In the genomic region with DNA sequence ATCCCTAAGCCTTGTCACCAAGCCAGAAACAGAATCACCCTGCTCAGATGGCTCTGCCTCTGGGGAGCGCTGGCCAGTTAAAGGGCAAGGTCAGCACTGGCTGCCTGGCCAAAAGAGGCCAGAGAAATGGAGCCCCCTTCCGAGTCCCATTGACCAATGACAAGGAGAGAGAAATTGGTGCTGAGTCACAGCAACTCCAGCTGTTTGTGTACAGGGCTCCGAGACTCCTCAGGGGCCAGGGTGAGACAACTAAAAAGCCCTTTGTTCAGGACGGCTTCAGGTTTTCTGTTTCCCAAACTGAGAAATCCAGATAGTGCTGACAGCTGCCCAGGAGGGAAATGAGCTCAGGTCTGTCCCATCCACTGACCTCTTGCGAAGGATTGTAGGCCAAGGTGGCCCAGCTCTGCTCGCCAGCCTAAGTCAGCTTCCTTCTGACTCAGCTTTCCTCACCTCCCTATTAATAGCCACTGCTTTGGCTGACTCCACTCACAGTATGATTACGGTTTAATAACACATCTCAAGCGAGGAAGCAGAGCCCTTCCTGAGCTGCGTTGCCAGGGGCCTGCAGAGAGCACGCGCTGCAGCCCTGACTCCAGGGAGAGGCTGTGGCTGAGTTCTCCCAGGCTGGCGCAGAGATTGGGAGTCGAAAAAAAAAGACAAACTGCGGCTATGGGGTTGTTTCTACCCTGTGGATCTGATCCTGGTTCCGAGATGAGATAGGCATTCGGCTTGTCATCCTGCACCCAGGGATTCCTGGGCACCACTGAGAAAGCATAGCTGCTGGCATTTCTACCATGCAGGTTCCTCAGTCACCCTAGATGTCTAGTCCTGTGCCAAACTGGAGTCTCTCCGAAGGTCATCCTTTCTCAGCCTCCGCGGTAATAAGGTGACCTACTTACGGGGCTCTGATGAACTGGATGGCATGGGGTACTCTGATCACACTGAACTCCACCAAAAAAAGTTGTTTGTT, we compare ENCODE assay signal across 8 mouse cellular contexts.
DNase-seq lines count a peak whose midpoint lies in the region; ATAC-seq and TF ChIP-seq lines count a peak whose summit lies in the region.

No protein-coding gene starts in this region.

- no peak for ATAC-seq in intestine, postnatal 0 days
- ATAC-seq in lung, embryonic 16.5 days (ENCODE audit: low read depth), result peak; percentile 79
- peak; percentile 38; the same call in 1 of the 2 replicates for ATAC-seq in stomach, postnatal 0 days (ENCODE audit: low FRiP score, low TSS enrichment)

- DNase-seq in layer of hippocampus, adult 2 months (ENCODE audit: low spot score in 2 of 2), result no peak
- no peak for DNase-seq in layer of hippocampus, postnatal 36 days
- DNase-seq in cerebellum, adult 11-12 months, result peak; percentile 60
- DNase-seq in gastrocnemius, postnatal 36 days, result peak; percentile 41 to 54
- DNase-seq in stomach, postnatal 0 days (ENCODE audit: low spot score), result no peak
- DNase-seq in ovary, postnatal 36 days (ENCODE audit: low spot score), result no peak

- H3K4me2 ChIP-seq in intestine, postnatal 0 days (replicated peaks; ENCODE audit: low read depth), result no peak overlapping the region
- no peak overlapping the region for H3K4me2 ChIP-seq in lung, embryonic 16.5 days (ENCODE audit: low read depth, low read length)
- no peak overlapping the region for H3K4me2 ChIP-seq in stomach, postnatal 0 days (replicated peaks; ENCODE audit: low read depth)

- intact Hi-C loops in gastrocnemius, postnatal 36 days (cut with DNase I), result loop anchor here (2.0 kb wide), 1 partner anchor 36 kb away; no protein-coding TSS in a partner anchor

- H3K4me3 ChIP-seq in layer of hippocampus, adult 2 months, result no peak overlapping the region
- no peak overlapping the region for H3K4me3 ChIP-seq in intestine, postnatal 0 days (ENCODE audit: low read depth, low read length)
- no peak overlapping the region for H3K4me3 ChIP-seq in lung, embryonic 16.5 days (ENCODE audit: low read length)
- H3K4me3 ChIP-seq in stomach, postnatal 0 days (ENCODE audit: low read depth, low read length), result no peak overlapping the region

- TF ChIP-seq EP300 in stomach, postnatal 0 days (optimal IDR thresholded peaks at IDR 0.05), result no peak

- H3K27ac ChIP-seq in layer of hippocampus, adult 2 months, result peak overlapping the region; percentile 58
- peak overlapping the region; percentile 21; the same call in 1 of the 2 replicates for H3K27ac ChIP-seq in intestine, postnatal 0 days (ENCODE audit: low read depth, low read length)
- H3K27ac ChIP-seq in lung, embryonic 16.5 days (ENCODE audit: low read length), result peak overlapping the region; percentile 2; the same call in 1 of the 2 replicates
- no peak overlapping the region for H3K27ac ChIP-seq in stomach, postnatal 0 days (replicated peaks)

- TF ChIP-seq CTCF in layer of hippocampus, adult 2 months (conservative IDR thresholded peaks at IDR 0.05), result no peak
- no peak for TF ChIP-seq CTCF in intestine, postnatal 0 days (IDR thresholded peaks at IDR 0.05; ENCODE audit: low read depth)
- TF ChIP-seq CTCF in stomach, postnatal 0 days (IDR thresholded peaks at IDR 0.05; ENCODE audit: low read depth), result no peak

- H3K36me3 ChIP-seq in intestine, postnatal 0 days (ENCODE audit: control insufficient read depth, insufficient read depth), result no peaks in the 10 kb centered on the region
- no peaks in the 10 kb centered on the region for H3K36me3 ChIP-seq in lung, embryonic 16.5 days (ENCODE audit: control insufficient read depth, insufficient read depth, low read length)
- H3K36me3 ChIP-seq in stomach, postnatal 0 days (ENCODE audit: control insufficient read depth, insufficient read depth, low read length), result no peaks in the 10 kb centered on the region

- WGBS in intestine, postnatal 0 days, result 58% methylated on average over 20 of the region's 20 CpGs
- WGBS in lung, embryonic 16.5 days, result 52% methylated on average over 20 of the region's 20 CpGs
- 68% methylated on average over 20 of the region's 20 CpGs for WGBS in stomach, postnatal 0 days

- H3K4me1 ChIP-seq in intestine, postnatal 0 days (replicated peaks; ENCODE audit: control insufficient read depth, insufficient read depth, low read length), result peaks cover 23% of the 10 kb centered on the region
- H3K4me1 ChIP-seq in lung, embryonic 16.5 days (replicated peaks; ENCODE audit: control insufficient read depth, insufficient read depth, low read length), result peaks cover 4% of the 10 kb centered on the region; the same call in 1 of the 2 replicates
- 0 out of 2 replicates have a peak, but pooled peaks cover 3% of the 10 kb centered on the region for H3K4me1 ChIP-seq in stomach, postnatal 0 days (replicated peaks; ENCODE audit: control insufficient read depth, insufficient read depth)

- H3K27me3 ChIP-seq in intestine, postnatal 0 days (replicated peaks; ENCODE audit: control insufficient read depth, insufficient read depth, low read length), result no peaks in the 10 kb centered on the region
- no peaks in the 10 kb centered on the region for H3K27me3 ChIP-seq in lung, embryonic 16.5 days (ENCODE audit: control insufficient read depth, insufficient read depth, low read depth, low read length)
- no peaks in the 10 kb centered on the region for H3K27me3 ChIP-seq in stomach, postnatal 0 days (ENCODE audit: control insufficient read depth, insufficient read depth, low read length)

- no peaks in the 10 kb centered on the region for H3K9me3 ChIP-seq in intestine, postnatal 0 days (ENCODE audit: control insufficient read depth)
- H3K9me3 ChIP-seq in lung, embryonic 16.5 days (ENCODE audit: control insufficient read depth, low read length), result no peaks in the 10 kb centered on the region
- no peaks in the 10 kb centered on the region for H3K9me3 ChIP-seq in stomach, postnatal 0 days (ENCODE audit: control insufficient read depth, low read length)

- H3K9ac ChIP-seq in intestine, postnatal 0 days (ENCODE audit: low read depth, low read length), result no peak overlapping the region
- H3K9ac ChIP-seq in lung, embryonic 16.5 days (ENCODE audit: low read length), result no peak overlapping the region
- H3K9ac ChIP-seq in stomach, postnatal 0 days (ENCODE audit: low read length), result no peak overlapping the region

Comparison
In these comparisons a context has a peak if more than half of its experiments do, and no peak if none do; other contexts are left out.
1. DNase-seq: peak in cerebellum, adult 11-12 months (single experiment) and gastrocnemius, postnatal 36 days (2 of 2); none in layer of hippocampus, adult 2 months (0 of 2), layer of hippocampus, postnatal 36 days (0 of 2), stomach, postnatal 0 days (single experiment) and ovary, postnatal 36 days (single experiment).